Mouse (Mus musculus): ENCODE measurements around the gene Gm3776. TPM values are rescaled to one million over a fixed set of nuclear protein-coding genes. Genes with fewer than 3 reads are reported as not detected.
"Not testable (repeated sequence)": the region's sequence is repeated elsewhere in the genome, so short reads cannot be mapped to it uniquely, and the experiment has no call there.

The Gm3776 gene
- not detected in 2 replicates for polyA plus RNA-seq (2014; fragmentation: Nextera tagmentation; extraction: Ambion mirVana)

DNA sequence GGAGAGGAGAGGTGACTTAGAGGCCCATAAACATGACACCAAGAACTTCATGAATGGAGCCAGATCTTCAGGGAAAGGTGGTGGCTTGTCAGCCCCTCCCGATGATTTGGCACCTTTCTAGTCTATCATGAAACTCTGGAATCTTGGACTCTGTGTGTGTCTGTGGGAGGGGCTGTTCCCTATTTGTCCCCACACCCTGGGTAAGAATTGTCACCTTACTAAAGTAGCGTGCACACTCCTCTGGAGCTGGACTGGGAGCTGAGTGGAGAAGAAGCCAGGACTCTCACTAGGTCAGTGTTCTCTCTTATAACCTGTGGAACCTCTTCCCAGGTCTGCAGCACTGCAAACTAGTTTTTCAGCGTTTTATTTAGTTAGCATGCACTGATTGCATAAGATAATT, at the start of gene Gm3776:
Gene Gm3776 (plus strand): TSS at position 216 of the 400 bp plus-strand sequence.
- 92% methylated on average over 1 of the region's 3 CpGs for WGBS

DNA sequence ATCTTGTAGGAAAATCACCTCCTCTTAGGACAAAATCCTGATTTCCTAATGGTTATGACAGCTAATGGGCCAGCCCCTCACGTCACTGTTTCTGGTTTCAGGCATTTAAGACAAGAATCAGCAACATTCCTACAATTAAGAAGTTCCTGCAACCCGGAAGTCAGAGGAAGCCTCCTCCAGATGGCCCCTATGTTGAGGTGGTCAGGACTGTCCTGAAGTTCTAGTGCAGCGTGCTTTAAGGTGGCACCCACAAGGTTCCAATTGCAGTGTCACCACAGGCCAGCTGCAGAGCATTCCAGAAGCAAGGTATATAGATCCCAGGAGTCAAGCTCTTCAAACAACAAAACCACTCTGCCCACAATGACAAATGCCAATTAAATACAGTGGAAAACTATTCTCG, 48.0 kb upstream of the Gm3776 start:
- ATAC-seq (ENCODE audit: insufficient read depth, low FRiP score, low TSS enrichment) = no peak

More for the DNA sequence above, at the start of gene Gm3776:
- H3K4me2 ChIP-seq (ENCODE audit: low read depth); H3K27ac ChIP-seq (ENCODE audit: low read depth, low read length); DNase-seq (ENCODE audit: low spot score); H3K9ac ChIP-seq (ENCODE audit: low read length); H3K4me1 ChIP-seq (ENCODE audit: control insufficient read depth, insufficient read depth, low read length); ATAC-seq (ENCODE audit: insufficient read depth, low FRiP score, low TSS enrichment); H3K27me3 ChIP-seq (ENCODE audit: control insufficient read depth, insufficient read depth, low read length); H3K36me3 ChIP-seq (ENCODE audit: control insufficient read depth, insufficient read depth, low read length); H3K4me3 ChIP-seq (ENCODE audit: low read depth, low read length); H3K9me3 ChIP-seq (ENCODE audit: control insufficient read depth, low read length): not testable (repeated sequence)

DNA sequence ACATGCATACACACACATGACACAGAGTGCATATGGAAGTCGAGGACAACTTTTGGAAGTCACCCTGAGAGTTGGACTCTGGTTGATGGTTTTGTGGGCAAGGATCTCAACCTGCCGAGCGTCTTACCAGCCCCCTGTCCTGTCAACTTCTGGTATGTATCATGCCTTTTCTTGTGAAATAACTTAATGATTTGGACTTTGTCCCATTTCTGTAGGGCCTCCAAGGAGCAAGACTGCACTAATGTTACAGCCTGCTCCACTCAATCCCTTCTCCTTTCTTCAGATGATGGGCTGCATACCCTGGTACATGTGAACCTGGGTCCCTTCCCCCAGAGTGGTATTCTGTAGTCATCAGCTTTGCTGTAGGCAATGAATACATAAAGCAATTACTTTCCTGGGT, 46.9 kb upstream of the Gm3776 start:
- Histone ChIP-seq H3K4me3 (ENCODE audit: low read depth, low read length) (no peak overlapping the region), H3K27ac (ENCODE audit: low read depth, low read length) (no peak overlapping the region), H3K9ac (ENCODE audit: low read length) (no peak overlapping the region), H3K36me3 (ENCODE audit: control insufficient read depth, insufficient read depth, low read length) (no peaks in the 10 kb centered on the region), H3K27me3 (ENCODE audit: control insufficient read depth, insufficient read depth, low read length) (no peaks in the 10 kb centered on the region), H3K9me3 (ENCODE audit: control insufficient read depth, low read length) (no peaks in the 10 kb centered on the region), H3K4me1 (ENCODE audit: control insufficient read depth, insufficient read depth, low read length) (no peaks in the 10 kb centered on the region), H3K4me2 (ENCODE audit: low read depth) (no peak overlapping the region)
- WGBS = 83% methylated on average over 3 of the region's 3 CpGs
- ATAC-seq (ENCODE audit: insufficient read depth, low FRiP score, low TSS enrichment) = no peak
- DNase-seq (ENCODE audit: low spot score) = no peak

More for the DNA sequence above, 48.0 kb upstream of the Gm3776 start:
- H3K4me2 ChIP-seq (ENCODE audit: low read depth) = no peak overlapping the region
- H3K27me3 ChIP-seq (ENCODE audit: control insufficient read depth, insufficient read depth, low read length) = no peaks in the 10 kb centered on the region
- H3K4me1 ChIP-seq (ENCODE audit: control insufficient read depth, insufficient read depth, low read length) = no peaks in the 10 kb centered on the region
- 82% methylated on average over 4 of the region's 4 CpGs for WGBS
- no peak overlapping the region for H3K27ac ChIP-seq (ENCODE audit: low read depth, low read length)
- no peak overlapping the region for H3K4me3 ChIP-seq (ENCODE audit: low read depth, low read length)
- no peak overlapping the region for H3K9ac ChIP-seq (ENCODE audit: low read length)
- DNase-seq (ENCODE audit: low spot score) = no peak
- H3K9me3 ChIP-seq (ENCODE audit: control insufficient read depth, low read length) = no peaks in the 10 kb centered on the region
- no peaks in the 10 kb centered on the region for H3K36me3 ChIP-seq (ENCODE audit: control insufficient read depth, insufficient read depth, low read length)

GRCm38 (mm10) chr9:78210821-78211220, 46.1 kb upstream of the Gm3776 start:
- Histone ChIP-seq H3K27me3 (ENCODE audit: control insufficient read depth, insufficient read depth, low read length) (no peaks in the 10 kb centered on the region), H3K4me1 (ENCODE audit: control insufficient read depth, insufficient read depth, low read length) (no peaks in the 10 kb centered on the region), H3K4me3 (ENCODE audit: low read depth, low read length) (no peak overlapping the region), H3K27ac (ENCODE audit: low read depth, low read length) (no peak overlapping the region), H3K36me3 (ENCODE audit: control insufficient read depth, insufficient read depth, low read length) (no peaks in the 10 kb centered on the region), H3K9me3 (ENCODE audit: control insufficient read depth, low read length) (no peaks in the 10 kb centered on the region), H3K9ac (ENCODE audit: low read length) (no peak overlapping the region), H3K4me2 (ENCODE audit: low read depth) (no peak overlapping the region)
- ATAC-seq (ENCODE audit: insufficient read depth, low FRiP score, low TSS enrichment) (no peak), DNase-seq (ENCODE audit: low spot score) (no peak)
- WGBS = 95% methylated on average over 2 of the region's 2 CpGs

DNA sequence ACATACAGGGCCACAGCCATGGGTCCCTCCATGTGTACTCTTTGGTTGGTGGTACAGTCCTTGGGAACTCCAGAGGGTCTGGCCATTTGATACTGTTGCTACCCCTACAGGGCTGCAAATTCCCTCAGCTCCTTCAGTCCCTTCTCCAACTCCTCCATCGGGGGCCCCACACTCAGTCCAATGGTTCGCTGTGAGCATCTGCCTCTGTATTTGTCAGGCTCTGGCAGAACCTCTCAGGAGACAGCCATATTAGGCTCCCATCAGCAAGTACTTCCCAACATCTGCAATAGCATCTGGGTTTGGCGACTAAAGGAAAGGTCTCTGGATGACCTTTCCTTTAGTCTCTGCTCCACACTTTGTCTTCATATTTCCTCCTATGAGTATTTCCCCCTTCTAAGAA, 45.4 kb upstream of the Gm3776 start:
- Histone ChIP-seq H3K4me2 (ENCODE audit: low read depth) (no peak overlapping the region), H3K27ac (ENCODE audit: low read depth, low read length) (no peak overlapping the region), H3K4me3 (ENCODE audit: low read depth, low read length) (no peak overlapping the region), H3K27me3 (ENCODE audit: control insufficient read depth, insufficient read depth, low read length) (no peaks in the 10 kb centered on the region), H3K4me1 (ENCODE audit: control insufficient read depth, insufficient read depth, low read length) (no peaks in the 10 kb centered on the region), H3K36me3 (ENCODE audit: control insufficient read depth, insufficient read depth, low read length) (no peaks in the 10 kb centered on the region), H3K9ac (ENCODE audit: low read length) (no peak overlapping the region), H3K9me3 (ENCODE audit: control insufficient read depth, low read length) (no peaks in the 10 kb centered on the region)
- no peak for ATAC-seq (ENCODE audit: insufficient read depth, low FRiP score, low TSS enrichment)
- no peak for DNase-seq (ENCODE audit: low spot score)
- 95% methylated on average over 3 of the region's 3 CpGs for WGBS

- no peaks in the 10 kb centered on the region for H3K36me3 ChIP-seq (ENCODE audit: control insufficient read depth, insufficient read depth, low read length)
- H3K9ac ChIP-seq (ENCODE audit: low read length) = no peak overlapping the region
- WGBS = 89% methylated on average over 7 of the region's 7 CpGs
- H3K4me2 ChIP-seq (ENCODE audit: low read depth) = no peak overlapping the region
- DNase-seq (ENCODE audit: low spot score) = no peak
- no peaks in the 10 kb centered on the region for H3K4me1 ChIP-seq (ENCODE audit: control insufficient read depth, insufficient read depth, low read length)
- H3K9me3 ChIP-seq (ENCODE audit: control insufficient read depth, low read length) = no peaks in the 10 kb centered on the region
- no peak overlapping the region for H3K27ac ChIP-seq (ENCODE audit: low read depth, low read length)
- no peak for ATAC-seq (ENCODE audit: insufficient read depth, low FRiP score, low TSS enrichment)
- no peaks in the 10 kb centered on the region for H3K27me3 ChIP-seq (ENCODE audit: control insufficient read depth, insufficient read depth, low read length)
- no peak overlapping the region for H3K4me3 ChIP-seq (ENCODE audit: low read depth, low read length)
Measured at GRCm38 (mm10) chr9:78212341-78213049, 44.4 kb upstream of the Gm3776 start.

DNA sequence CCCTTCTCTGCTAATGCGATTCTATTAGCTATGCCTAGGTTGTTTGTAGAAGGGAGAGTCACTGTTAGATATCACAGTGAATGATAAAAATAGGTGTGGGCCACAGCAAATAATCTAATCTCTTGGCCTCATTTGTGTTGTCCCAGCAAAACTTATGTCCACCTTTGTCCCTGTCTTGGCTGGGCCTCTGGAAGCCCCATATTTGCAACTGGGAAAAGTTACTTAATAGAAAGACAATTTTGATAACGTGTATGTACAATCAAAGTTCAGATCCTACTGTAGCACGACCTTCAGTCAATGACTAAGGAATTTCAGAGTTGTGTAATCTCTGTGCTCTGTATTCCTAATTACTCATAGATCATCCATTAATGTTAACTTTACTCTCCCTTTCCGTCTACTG, 39.9 kb upstream of the Gm3776 start:
- DNase-seq (ENCODE audit: low spot score) = no peak
- H3K4me3 ChIP-seq (ENCODE audit: low read depth, low read length) = no peak overlapping the region
- no peaks in the 10 kb centered on the region for H3K36me3 ChIP-seq (ENCODE audit: control insufficient read depth, insufficient read depth, low read length)
- no peaks in the 10 kb centered on the region for H3K27me3 ChIP-seq (ENCODE audit: control insufficient read depth, insufficient read depth, low read length)
- no peak for ATAC-seq (ENCODE audit: insufficient read depth, low FRiP score, low TSS enrichment)
- H3K9me3 ChIP-seq (ENCODE audit: control insufficient read depth, low read length) = no peaks in the 10 kb centered on the region
- no peak overlapping the region for H3K27ac ChIP-seq (ENCODE audit: low read depth, low read length)
- no peak overlapping the region for H3K9ac ChIP-seq (ENCODE audit: low read length)
- no peaks in the 10 kb centered on the region for H3K4me1 ChIP-seq (ENCODE audit: control insufficient read depth, insufficient read depth, low read length)
- no peak overlapping the region for H3K4me2 ChIP-seq (ENCODE audit: low read depth)
- WGBS = 85% methylated on average over 4 of the region's 4 CpGs

- no peak for DNase-seq (ENCODE audit: low spot score)
- Histone ChIP-seq H3K4me2 (ENCODE audit: low read depth) (no peak overlapping the region), H3K4me3 (ENCODE audit: low read depth, low read length) (no peak overlapping the region), H3K4me1 (ENCODE audit: control insufficient read depth, insufficient read depth, low read length) (no peaks in the 10 kb centered on the region), H3K9ac (ENCODE audit: low read length) (no peak overlapping the region), H3K36me3 (ENCODE audit: control insufficient read depth, insufficient read depth, low read length) (no peaks in the 10 kb centered on the region), H3K27me3 (ENCODE audit: control insufficient read depth, insufficient read depth, low read length) (no peaks in the 10 kb centered on the region), H3K27ac (ENCODE audit: low read depth, low read length) (no peak overlapping the region), H3K9me3 (ENCODE audit: control insufficient read depth, low read length) (no peaks in the 10 kb centered on the region)
- ATAC-seq (ENCODE audit: insufficient read depth, low FRiP score, low TSS enrichment) = no peak
- WGBS = 59% methylated on average over 8 of the region's 8 CpGs
Measured at GRCm38 (mm10) chr9:78222616-78223015, 34.3 kb upstream of the Gm3776 start.

GRCm38 (mm10) chr9:78223221-78223902, 33.6 kb upstream of the Gm3776 start:
- DNase-seq (ENCODE audit: low spot score) (no peak), ATAC-seq (ENCODE audit: insufficient read depth, low FRiP score, low TSS enrichment) (no peak)
- Histone ChIP-seq H3K27me3 (ENCODE audit: control insufficient read depth, insufficient read depth, low read length) (no peaks in the 10 kb centered on the region), H3K9me3 (ENCODE audit: control insufficient read depth, low read length) (no peaks in the 10 kb centered on the region), H3K4me1 (ENCODE audit: control insufficient read depth, insufficient read depth, low read length) (no peaks in the 10 kb centered on the region), H3K4me2 (ENCODE audit: low read depth) (no peak overlapping the region), H3K27ac (ENCODE audit: low read depth, low read length) (no peak overlapping the region), H3K36me3 (ENCODE audit: control insufficient read depth, insufficient read depth, low read length) (no peaks in the 10 kb centered on the region), H3K4me3 (ENCODE audit: low read depth, low read length) (no peak overlapping the region), H3K9ac (ENCODE audit: low read length) (no peak overlapping the region)
- WGBS = 69% methylated on average over 10 of the region's 10 CpGs
